Mouse (Mus musculus) cerebellum, adult 11-12 months (tissue): Measurements from ENCODE around the gene Cd8b1.
"Not testable (repeated sequence)": the region's sequence is repeated elsewhere in the genome, so short reads cannot be mapped to it uniquely, and the experiment has no call there.

Experiments used
- DNase-seq: peaks from one replicate; pipeline ENCODE4 v3.0.0; 2022

The Cd8b1 gene

GRCm38 (mm10) chr6:71322491-71322921 lies at the start of gene Cd8b1:
TSS of gene Cd8b1 (plus strand) at chr6:71322788.
- DNase-seq: no peak

GRCm38 (mm10) chr6:71273715-71274114 lies 48.9 kb upstream of the Cd8b1 start:
- DNase-seq: no peak

- no peak for DNase-seq
These were observed 48.0 kb upstream of the Cd8b1 start for GRCm38 (mm10) chr6:71274621-71275020.

GRCm38 (mm10) chr6:71279418-71279817 lies 43.2 kb upstream of the Cd8b1 start:
- no peak for DNase-seq

GRCm38 (mm10) chr6:71293509-71293908 lies 29.1 kb upstream of the Cd8b1 start:
- no peak for DNase-seq

- DNase-seq: no peak
These were observed 27.3 kb upstream of the Cd8b1 start for GRCm38 (mm10) chr6:71295303-71295702.

GRCm38 (mm10) chr6:71298051-71298450 lies 24.5 kb upstream of the Cd8b1 start:
- DNase-seq: no peak

- no peak for DNase-seq
These were observed 23.8 kb upstream of the Cd8b1 start for GRCm38 (mm10) chr6:71298751-71299150.

- DNase-seq: no peak
These were observed 20.4 kb upstream of the Cd8b1 start for GRCm38 (mm10) chr6:71302097-71302731.

GRCm38 (mm10) chr6:71307486-71307885 lies 15.1 kb upstream of the Cd8b1 start:
- DNase-seq: no peak

GRCm38 (mm10) chr6:71321826-71322283 lies 733 bp upstream of the Cd8b1 start, which contains the start of gene Smyd1:
TSS of gene Smyd1 (minus strand) at chr6:71322233.
- no peak for DNase-seq

- DNase-seq: no peak
These were observed 2.2 kb downstream of the Cd8b1 start for GRCm38 (mm10) chr6:71324816-71325215.

GRCm38 (mm10) chr6:71329881-71330280 lies 7.3 kb downstream of the Cd8b1 start:
- no peak for DNase-seq

GRCm38 (mm10) chr6:71330486-71330885 lies 7.9 kb downstream of the Cd8b1 start:
- DNase-seq: no peak

- not testable (repeated sequence) for DNase-seq
These were observed 8.9 kb downstream of the Cd8b1 start for GRCm38 (mm10) chr6:71331491-71331890.

GRCm38 (mm10) chr6:71332236-71332965 lies 9.8 kb downstream of the Cd8b1 start:
- DNase-seq: no peak

- DNase-seq: no peak
These were observed 10.4 kb downstream of the Cd8b1 start for GRCm38 (mm10) chr6:71333031-71333430.

GRCm38 (mm10) chr6:71333578-71334273 lies 11.1 kb downstream of the Cd8b1 start:
- no peak for DNase-seq

GRCm38 (mm10) chr6:71337666-71338065 lies 15.1 kb downstream of the Cd8b1 start:
- no peak for DNase-seq

GRCm38 (mm10) chr6:71338941-71339340 lies 16.4 kb downstream of the Cd8b1 start:
- no peak for DNase-seq

GRCm38 (mm10) chr6:71339351-71339750 lies 16.8 kb downstream of the Cd8b1 start:
- DNase-seq: no peak

GRCm38 (mm10) chr6:71341179-71341578 lies 18.6 kb downstream of the Cd8b1 start:
- no peak for DNase-seq

GRCm38 (mm10) chr6:71348006-71348405 lies 25.4 kb downstream of the Cd8b1 start:
- no peak for DNase-seq

GRCm38 (mm10) chr6:71351201-71351600 lies 28.6 kb downstream of the Cd8b1 start:
- no peak for DNase-seq
